Mouse (Mus musculus) neural tube, embryonic 15.5 days (tissue): ENCODE data around the gene Ppfia3. TPM values are rescaled to one million over a fixed set of nuclear protein-coding genes. Genes with fewer than 3 reads are reported as not detected.
A peak's percentile ranks its signal among the peaks of the same experiment; 100 is the strongest.
"Not testable (repeated sequence)": the region's sequence is repeated elsewhere in the genome, so short reads cannot be mapped to it uniquely, and the experiment has no call there.

Experiments
- ATAC-seq: fragments of 200-750 bp; cut with Nextera tagmentation; 2 replicates; pipeline ENCODE4 v1.8.0; 2017; ENCODE audit warnings: mild to moderate bottlenecking, moderate TSS enrichment, moderate library complexity; ENCODE audit not compliant: low FRiP score
- H3K27ac ChIP-seq: fragments of 300-500 bp; sonication (generic); replicated peaks from 2 replicates; pipeline ENCODE4 v1.5.1; 2015; ENCODE audit warnings: mild to moderate bottlenecking, inconsistent platforms
- H3K27me3 ChIP-seq: fragments of 300-500 bp; sonication (generic); replicated peaks from 2 replicates; pipeline ENCODE4 v1.6.1; 2015; ENCODE audit warnings: inconsistent platforms
- H3K36me3 ChIP-seq: fragments of 300-500 bp; sonication (generic); 2 replicates; pipeline ENCODE4 v1.6.1; 2015; ENCODE audit warnings: inconsistent platforms
- H3K4me1 ChIP-seq: fragments of 300-500 bp; sonication (generic); 2 replicates; pipeline ENCODE4 v1.6.1; 2015; ENCODE audit warnings: inconsistent platforms
- H3K4me2 ChIP-seq: fragments of 300-500 bp; sonication (generic); 2 replicates; pipeline ENCODE4 v1.6.1; 2015; ENCODE audit warnings: inconsistent platforms, mild to moderate bottlenecking, moderate library complexity
- H3K4me3 ChIP-seq: fragments of 300-500 bp; sonication (generic); replicated peaks from 2 replicates; pipeline ENCODE4 v1.5.1; 2015; ENCODE audit warnings: mild to moderate bottlenecking, inconsistent platforms
- H3K9ac ChIP-seq: fragments of 300-500 bp; sonication (generic); replicated peaks from 2 replicates; pipeline ENCODE4 v1.6.1; 2015; ENCODE audit warnings: mild to moderate bottlenecking, inconsistent platforms
- H3K9me3 ChIP-seq: fragments of 300-500 bp; sonication (generic); replicated peaks from 2 replicates; pipeline ENCODE4 v1.6.1; 2016; ENCODE audit warnings: inconsistent platforms
- WGBS: fragments of 180-500 bp; shearing (Covaris S2); methylation state at CpG from one replicate; pipeline ENCODE4 v1.1.7; 2015; ENCODE audit warnings: mixed read lengths; 5-methylcytosine and 5-hydroxymethylcytosine counted together
- polyA plus RNA-seq: library from polyadenylated mRNA; unstranded; fragments of >200 nt; fragmentation: Nextera tagmentation; extraction: Ambion mirVana; gene quantifications from 2 replicates; pipeline ENCODE4 v1.2.1, GENCODE M21; 2015

Gene Ppfia3
- polyA plus RNA-seq, 1 experiment from 2014 or later: 29.5 TPM

GRCm38 (mm10) chr7:45361243-45361804 is 5.5 kb downstream of the Ppfia3 start:
- peak; percentile 90 for ATAC-seq
- Histone ChIP-seq H3K9ac (peak overlapping the region; percentile 60), H3K4me2 (peak overlapping the region; percentile 83), H3K36me3 (peaks cover 27% of the 10 kb centered on the region), H3K27me3 (peaks cover 4% of the 10 kb centered on the region; the same call in 1 of the 2 replicates), H3K4me1 (peaks cover 40% of the 10 kb centered on the region), H3K27ac (peak overlapping the region; percentile 80), H3K4me3 (peak overlapping the region; percentile 48), H3K9me3 (no peaks in the 10 kb centered on the region)
- under 1% methylated on average over 43 of the region's 43 CpGs for WGBS

DNA sequence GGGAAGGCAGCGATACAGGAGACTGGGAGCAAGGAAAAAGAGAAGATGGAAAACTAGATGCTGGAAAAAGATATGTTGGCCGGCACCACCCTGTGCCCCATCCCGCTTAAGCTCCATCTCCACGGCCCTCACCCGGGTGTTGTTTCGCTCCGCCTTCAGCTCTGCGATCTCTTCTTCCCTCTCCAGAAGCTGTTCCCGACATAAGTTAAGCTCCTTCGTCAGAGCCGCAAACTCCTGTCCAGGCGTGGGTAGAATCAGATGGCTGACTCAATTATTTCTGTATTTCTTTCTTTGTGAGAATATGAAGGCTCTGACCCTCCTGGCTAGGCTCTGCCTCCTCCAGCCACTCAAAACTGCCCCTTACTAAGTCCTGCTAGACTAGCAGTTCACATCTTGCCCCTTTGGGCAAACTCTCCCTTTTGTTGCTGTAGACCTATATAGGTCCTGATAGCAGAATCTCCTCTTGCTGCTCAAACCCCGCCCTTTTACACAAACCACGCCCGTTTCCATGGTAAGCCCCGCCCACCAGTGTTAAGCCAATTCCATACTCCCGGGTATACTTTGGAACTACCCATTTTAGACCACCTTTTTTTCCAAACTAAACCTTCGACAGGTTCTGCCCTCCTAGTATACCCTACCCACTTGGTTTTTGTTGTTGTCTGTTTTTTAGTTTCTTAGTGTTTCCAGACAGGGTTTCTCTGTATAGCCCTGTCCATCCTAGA is 6.3 kb downstream of the Ppfia3 start:
- Histone ChIP-seq H3K9me3 (no peaks in the 10 kb centered on the region), H3K4me1 (peaks cover 37% of the 10 kb centered on the region), H3K36me3 (peaks cover 34% of the 10 kb centered on the region), H3K4me3 (no peak overlapping the region; the same call in 1 of the 2 replicates), H3K4me2 (peak overlapping the region; percentile 83), H3K9ac (no peak overlapping the region), H3K27me3 (peaks cover 4% of the 10 kb centered on the region; the same call in 1 of the 2 replicates), H3K27ac (no peak overlapping the region)
- 63% methylated on average over 18 of the region's 18 CpGs for WGBS
- ATAC-seq: no peak

- H3K4me1 ChIP-seq: peaks cover 25% of the 10 kb centered on the region
- H3K27ac ChIP-seq, H3K4me3 ChIP-seq, H3K9me3 ChIP-seq, ATAC-seq, H3K27me3 ChIP-seq, H3K9ac ChIP-seq, H3K4me2 ChIP-seq: not testable (repeated sequence)
- H3K36me3 ChIP-seq: peaks cover 46% of the 10 kb centered on the region
- 65% methylated on average over 10 of the region's 11 CpGs for WGBS
These were observed 7.7 kb downstream of the Ppfia3 start for GRCm38 (mm10) chr7:45359081-45359480.

DNA sequence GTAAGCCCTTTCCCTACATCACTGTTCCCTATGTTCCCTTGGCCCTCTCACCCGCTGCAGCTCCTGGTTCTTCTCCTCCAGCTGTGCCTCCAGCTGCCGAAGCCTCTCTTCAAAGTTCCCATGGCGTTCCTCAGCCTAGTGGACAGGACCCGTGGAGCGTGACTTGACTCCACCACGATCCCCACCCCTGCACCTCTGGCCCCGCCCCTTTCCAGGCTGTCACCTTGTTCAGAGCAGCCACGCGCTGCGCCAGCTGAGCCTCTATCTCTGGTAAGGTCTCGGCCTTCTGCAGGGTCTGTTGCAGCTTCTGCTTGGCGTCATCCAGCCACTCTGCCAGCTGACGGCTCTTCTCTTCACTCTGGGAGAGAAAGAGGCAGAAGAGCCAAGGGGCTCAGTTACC is 10.7 kb downstream of the Ppfia3 start:
- peaks cover 69% of the 10 kb centered on the region for H3K36me3 ChIP-seq
- no peak overlapping the region for H3K27ac ChIP-seq
- H3K4me2 ChIP-seq: no peak overlapping the region
- no peaks in the 10 kb centered on the region for H3K27me3 ChIP-seq
- 70% methylated on average over 13 of the region's 13 CpGs for WGBS
- H3K4me1 ChIP-seq: peaks cover 2% of the 10 kb centered on the region
- no peak overlapping the region for H3K9ac ChIP-seq
- H3K9me3 ChIP-seq: no peaks in the 10 kb centered on the region
- H3K4me3 ChIP-seq: no peak overlapping the region
- ATAC-seq: no peak

- Histone ChIP-seq H3K4me1 (no peaks in the 10 kb centered on the region), H3K36me3 (peaks cover 69% of the 10 kb centered on the region)
- ATAC-seq: no peak
These were observed 11.3 kb downstream of the Ppfia3 start for GRCm38 (mm10) chr7:45355318-45356020.

DNA sequence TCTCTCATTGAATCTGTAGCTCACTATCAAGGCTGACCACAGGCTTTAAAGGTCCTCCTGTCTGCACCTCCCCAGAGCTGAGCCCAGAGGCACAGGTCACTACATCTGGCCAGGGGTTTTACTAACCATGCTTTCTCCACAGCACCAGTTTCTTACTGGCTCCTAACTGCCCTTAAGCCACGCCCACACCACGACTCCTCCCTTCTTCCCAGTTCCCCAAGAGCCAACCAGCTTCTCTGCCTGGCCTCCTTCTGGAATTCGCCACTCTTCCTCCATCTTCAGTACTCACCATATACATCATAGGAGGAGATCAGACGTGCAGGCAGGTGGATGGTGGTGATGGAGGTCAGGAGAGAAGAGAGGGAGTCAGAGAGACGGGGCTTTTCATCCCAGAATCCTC is 13.8 kb downstream of the Ppfia3 start:
- Histone ChIP-seq H3K9me3 (no peaks in the 10 kb centered on the region), H3K36me3 (peaks cover 80% of the 10 kb centered on the region), H3K27me3 (no peaks in the 10 kb centered on the region), H3K4me1 (no peaks in the 10 kb centered on the region), H3K27ac (no peak overlapping the region), H3K4me2 (no peak overlapping the region), H3K4me3 (no peak overlapping the region), H3K9ac (no peak overlapping the region)
- 26% methylated on average over 5 of the region's 5 CpGs for WGBS
- ATAC-seq: no peak

More at GRCm38 (mm10) chr7:45355318-45356020, 11.3 kb downstream of the Ppfia3 start:
- Histone ChIP-seq H3K9ac (no peak overlapping the region), H3K9me3 (no peaks in the 10 kb centered on the region), H3K4me3 (no peak overlapping the region), H3K27ac (no peak overlapping the region), H3K27me3 (no peaks in the 10 kb centered on the region), H3K4me2 (no peak overlapping the region)
- WGBS: 71% methylated on average over 15 of the region's 15 CpGs

GRCm38 (mm10) chr7:45346905-45347304 is 19.9 kb downstream of the Ppfia3 start:
- H3K4me2 ChIP-seq: no peak overlapping the region
- WGBS: 81% methylated on average over 13 of the region's 13 CpGs
- H3K36me3 ChIP-seq: peaks cover 64% of the 10 kb centered on the region
- no peaks in the 10 kb centered on the region for H3K9me3 ChIP-seq
- H3K4me1 ChIP-seq: no peaks in the 10 kb centered on the region
- H3K27ac ChIP-seq: no peak overlapping the region
- peaks cover 4% of the 10 kb centered on the region for H3K27me3 ChIP-seq
- H3K4me3 ChIP-seq: no peak overlapping the region
- ATAC-seq: no peak
- H3K9ac ChIP-seq: no peak overlapping the region

- ATAC-seq: no peak
- no peak overlapping the region for H3K9ac ChIP-seq
- peaks cover 45% of the 10 kb centered on the region for H3K36me3 ChIP-seq
- no peaks in the 10 kb centered on the region for H3K9me3 ChIP-seq
- no peak overlapping the region for H3K27ac ChIP-seq
- 35% methylated on average over 13 of the region's 13 CpGs for WGBS
- H3K4me1 ChIP-seq: peaks cover 31% of the 10 kb centered on the region
- peaks cover 4% of the 10 kb centered on the region for H3K27me3 ChIP-seq
- H3K4me2 ChIP-seq: no peak overlapping the region
- H3K4me3 ChIP-seq: no peak overlapping the region
These were observed 23.3 kb downstream of the Ppfia3 start for GRCm38 (mm10) chr7:45343543-45343942.

GRCm38 (mm10) chr7:45342081-45342480 is 24.7 kb downstream of the Ppfia3 start:
- 93% methylated on average over 11 of the region's 11 CpGs for WGBS
- ATAC-seq: no peak
- H3K9me3 ChIP-seq: no peaks in the 10 kb centered on the region
- no peak overlapping the region for H3K4me2 ChIP-seq
- H3K27me3 ChIP-seq: peaks cover 17% of the 10 kb centered on the region
- peaks cover 31% of the 10 kb centered on the region for H3K36me3 ChIP-seq
- peaks cover 40% of the 10 kb centered on the region for H3K4me1 ChIP-seq
- no peak overlapping the region for H3K9ac ChIP-seq
- H3K4me3 ChIP-seq: no peak overlapping the region
- no peak overlapping the region for H3K27ac ChIP-seq

DNA sequence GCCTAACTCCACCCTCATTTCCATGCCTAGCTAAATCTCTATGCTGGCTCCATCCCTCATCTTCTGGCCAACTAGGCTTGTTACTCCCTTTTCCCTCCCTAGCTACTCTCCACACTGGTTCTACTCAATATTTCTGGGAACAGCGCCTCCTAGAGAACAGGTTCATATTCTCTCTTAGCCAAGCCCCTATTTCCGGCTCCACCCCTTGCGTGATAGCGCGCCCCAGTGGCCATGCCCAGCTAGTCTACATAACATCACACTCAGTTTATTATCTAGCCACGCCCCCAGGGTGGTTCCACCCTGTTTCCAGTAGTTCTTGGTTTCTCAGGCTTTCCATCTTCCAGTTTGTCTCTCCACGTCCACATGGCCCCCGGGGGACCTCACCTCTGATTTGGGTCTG is 25.5 kb downstream of the Ppfia3 start:
- Histone ChIP-seq H3K4me3 (no peak overlapping the region), H3K4me2 (peak overlapping the region; percentile 61), H3K27me3 (peaks cover 17% of the 10 kb centered on the region), H3K4me1 (peaks cover 40% of the 10 kb centered on the region), H3K27ac (no peak overlapping the region), H3K36me3 (peaks cover 23% of the 10 kb centered on the region), H3K9ac (no peak overlapping the region), H3K9me3 (no peaks in the 10 kb centered on the region)
- no peak for ATAC-seq
- 7% methylated on average over 8 of the region's 8 CpGs for WGBS

- 8% methylated on average over 11 of the region's 11 CpGs for WGBS
These were observed 26.1 kb downstream of the Ppfia3 start for GRCm38 (mm10) chr7:45340669-45341068.

DNA sequence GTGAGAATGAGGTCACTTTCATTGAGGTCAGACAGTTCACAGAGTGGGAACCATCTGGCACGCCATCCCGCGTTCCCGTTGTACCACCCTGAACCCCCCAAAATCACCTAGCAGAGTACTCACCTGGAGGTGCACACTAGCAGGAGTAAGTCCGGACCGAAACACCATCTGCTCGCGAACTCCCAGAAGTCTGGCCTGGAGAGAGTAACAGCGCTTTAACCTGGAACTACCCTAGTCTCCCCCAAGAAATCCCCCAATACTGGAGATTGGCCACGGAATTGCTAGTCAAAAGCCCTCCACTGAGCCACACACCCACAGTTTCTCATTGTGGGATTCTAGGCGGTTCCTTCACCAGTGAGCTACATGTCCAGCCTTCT is 26.8 kb downstream of the Ppfia3 start:
- no peak for ATAC-seq
- H3K9me3 ChIP-seq: no peaks in the 10 kb centered on the region
- WGBS: 6% methylated on average over 11 of the region's 11 CpGs
- peaks cover 17% of the 10 kb centered on the region for H3K27me3 ChIP-seq
- H3K9ac ChIP-seq: no peak overlapping the region
- peak overlapping the region; percentile 61 for H3K4me2 ChIP-seq
- peaks cover 40% of the 10 kb centered on the region for H3K4me1 ChIP-seq
- H3K27ac ChIP-seq: no peak overlapping the region
- H3K36me3 ChIP-seq: peaks cover 10% of the 10 kb centered on the region
- H3K4me3 ChIP-seq: peak overlapping the region; percentile 36

More at GRCm38 (mm10) chr7:45340669-45341068, 26.1 kb downstream of the Ppfia3 start:
- H3K9me3 ChIP-seq: no peaks in the 10 kb centered on the region
- H3K4me3 ChIP-seq: 0 out of 2 replicates have a peak overlapping the region, but pooled peaks have one; percentile 36
- peaks cover 17% of the 10 kb centered on the region for H3K36me3 ChIP-seq
- peaks cover 40% of the 10 kb centered on the region for H3K4me1 ChIP-seq
- peak overlapping the region; percentile 61 for H3K4me2 ChIP-seq
- H3K27me3 ChIP-seq: peaks cover 17% of the 10 kb centered on the region
- H3K9ac ChIP-seq: no peak overlapping the region
- no peak overlapping the region for H3K27ac ChIP-seq
- ATAC-seq: no peak
